Mouse (Mus musculus): ENCODE results near the gene Cbr3.

Cbr3 gene

GRCm38 (mm10) chr16:93711411-93712188 is 28.6 kb downstream of the Cbr3 start, which contains the start of gene Dop1b:
Gene Dop1b (plus strand): TSS chr16:93711904.
- peak; percentile 96 for DNase-seq (ENCODE audit: low read depth, low spot score)

- DNase-seq (ENCODE audit: low read depth, low spot score): peak; percentile 26
These were observed 29.3 kb downstream of the Cbr3 start for GRCm38 (mm10) chr16:93712189-93712885.

GRCm38 (mm10) chr16:93712966-93713365 is 30.0 kb downstream of the Cbr3 start:
- no peak for DNase-seq (ENCODE audit: low read depth, low spot score)

- DNase-seq (ENCODE audit: low read depth, low spot score): peak; percentile 66
These were observed 31.4 kb downstream of the Cbr3 start for GRCm38 (mm10) chr16:93714426-93714825.

- DNase-seq (ENCODE audit: low read depth, low spot score): no peak
These were observed 32.8 kb downstream of the Cbr3 start for GRCm38 (mm10) chr16:93715826-93716225.

GRCm38 (mm10) chr16:93717299-93717703 is 34.3 kb downstream of the Cbr3 start:
- DNase-seq (ENCODE audit: low read depth, low spot score): peak; percentile 24

- no peak for DNase-seq (ENCODE audit: low read depth, low spot score)
These were observed 38.8 kb downstream of the Cbr3 start for GRCm38 (mm10) chr16:93721771-93722170.

- no peak for DNase-seq (ENCODE audit: low read depth, low spot score)
These were observed 39.5 kb downstream of the Cbr3 start for GRCm38 (mm10) chr16:93722476-93722875.

- no peak for DNase-seq (ENCODE audit: low read depth, low spot score)
These were observed 42.6 kb downstream of the Cbr3 start for GRCm38 (mm10) chr16:93725417-93726144.

- no peak for DNase-seq (ENCODE audit: low read depth, low spot score)
These were observed 43.2 kb downstream of the Cbr3 start for GRCm38 (mm10) chr16:93726186-93726585.

GRCm38 (mm10) chr16:93728676-93729075 is 45.7 kb downstream of the Cbr3 start:
- no peak for DNase-seq (ENCODE audit: low read depth, low spot score)

GRCm38 (mm10) chr16:93729801-93730721 is 47.0 kb downstream of the Cbr3 start:
- peak; percentile 29 for DNase-seq (ENCODE audit: low read depth, low spot score)

GRCm38 (mm10) chr16:93731310-93731709 is 48.3 kb downstream of the Cbr3 start:
- no peak for DNase-seq (ENCODE audit: low read depth, low spot score)

GRCm38 (mm10) chr16:93732875-93733569 is 50.0 kb downstream of the Cbr3 start:
- no peak for DNase-seq (ENCODE audit: low read depth, low spot score)

- DNase-seq (ENCODE audit: low read depth, low spot score): no peak
These were observed 56.2 kb downstream of the Cbr3 start for GRCm38 (mm10) chr16:93739251-93739650.

Measured in telencephalon, adult 2 months (tissue).